Mouse (Mus musculus) neural tube, embryonic 14.5 days (tissue): ENCODE measurements at regions not wholly inside any gene's neighbourhood (a gene's known extent, or its start where the extent isn't known, plus 50 kb on each side); places are given as distances from the start of the nearest gene placed in this dataset.
A peak's percentile ranks its signal among the peaks of the same experiment; 100 is the strongest.

Experiments
- ATAC-seq: fragments of 200-750 bp; cut with Nextera tagmentation; 2 replicates; pipeline ENCODE4 v1.8.0; 2017; ENCODE audit warnings: low read depth, mild to moderate bottlenecking, moderate TSS enrichment, moderate library complexity
- H3K27ac ChIP-seq: fragments of 300-500 bp; sonication (generic); 2 replicates; pipeline ENCODE4 v1.5.1; 2014; ENCODE audit warnings: low read depth, mild to moderate bottlenecking, control low read depth, low read length, moderate library complexity, mixed read lengths
- H3K27me3 ChIP-seq: fragments of 300-500 bp; sonication (generic); 2 replicates; pipeline ENCODE4 v1.6.1; 2014; ENCODE audit warnings: low read length; ENCODE audit not compliant: control insufficient read depth, insufficient read depth
- H3K36me3 ChIP-seq: fragments of 300-500 bp; sonication (generic); 2 replicates; pipeline ENCODE4 v1.6.1; 2014; ENCODE audit warnings: low read length, mixed read lengths; ENCODE audit not compliant: control insufficient read depth, insufficient read depth
- H3K4me1 ChIP-seq: fragments of 300-500 bp; sonication (generic); 2 replicates; pipeline ENCODE4 v1.6.1; 2014; ENCODE audit warnings: low read length; ENCODE audit not compliant: control insufficient read depth, insufficient read depth
- H3K4me2 ChIP-seq: fragments of 300-500 bp; sonication (generic); 2 replicates; pipeline ENCODE4 v1.6.1; 2014; ENCODE audit warnings: mild to moderate bottlenecking, low read depth, low read length, control low read depth
- H3K4me3 ChIP-seq: fragments of 300-500 bp; sonication (generic); 2 replicates; pipeline ENCODE4 v1.5.1; 2014; ENCODE audit warnings: low read depth, low read length, control low read depth, mixed read lengths
- H3K9ac ChIP-seq: fragments of 300-500 bp; sonication (generic); replicated peaks from 2 replicates; pipeline ENCODE4 v1.6.1; 2014; ENCODE audit warnings: low read depth, mild to moderate bottlenecking, control low read depth, low read length, mixed read lengths
- H3K9me3 ChIP-seq: fragments of 300-500 bp; sonication (generic); 2 replicates; pipeline ENCODE4 v1.6.1; 2016; ENCODE audit warnings: low read length; ENCODE audit not compliant: control insufficient read depth
- WGBS: fragments of 180-500 bp; shearing (Covaris S2); extraction: QIAGEN DNeasy Blood & Tissue Kit; methylation state at CpG from one replicate; pipeline ENCODE4 v1.1.7; 2014; 5-methylcytosine and 5-hydroxymethylcytosine counted together

DNA sequence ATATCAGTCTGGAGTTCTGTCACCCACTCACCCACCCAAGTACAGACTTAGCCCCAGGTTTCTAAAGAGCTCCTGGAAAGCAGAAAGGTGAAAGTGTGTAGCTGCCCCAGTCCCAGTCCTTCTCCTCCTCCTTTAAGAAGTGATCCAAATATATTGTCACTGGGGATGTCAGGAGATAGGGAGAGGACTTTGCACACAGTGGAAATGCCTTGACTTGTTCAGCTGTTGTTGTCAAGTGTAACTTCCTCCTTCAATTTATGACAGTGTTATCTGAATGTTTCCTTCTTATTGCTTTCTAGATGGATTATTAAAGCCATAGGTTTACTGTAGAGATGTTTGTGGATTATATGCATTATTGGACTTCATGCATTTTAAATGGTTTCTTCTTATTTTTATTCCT, 119.0 kb upstream of the Nt5e start:
- H3K9me3 ChIP-seq: no peaks in the 10 kb centered on the region
- no peaks in the 10 kb centered on the region for H3K4me1 ChIP-seq
- no peak for ATAC-seq

DNA sequence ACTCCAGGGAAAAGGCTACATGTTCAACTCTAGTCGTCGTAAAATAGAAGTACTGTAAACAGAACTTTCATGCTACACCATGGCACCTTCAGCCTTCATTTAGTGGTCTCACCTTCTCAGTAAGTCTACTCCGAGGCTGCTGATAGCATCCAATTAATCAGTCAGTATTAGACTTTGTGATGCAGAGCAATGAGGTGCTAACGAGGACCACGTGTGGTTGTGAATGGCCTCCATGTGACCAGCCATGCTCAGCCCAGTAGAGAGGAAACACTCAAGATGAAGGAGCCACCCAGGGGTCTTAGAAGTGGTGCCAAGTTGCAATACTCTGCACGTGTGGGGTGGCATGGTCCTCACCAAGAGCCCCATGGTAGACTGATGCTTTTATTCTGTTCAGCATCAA, 112.2 kb upstream of the Nt5e start:
- Histone ChIP-seq H3K27ac (no peak overlapping the region), H3K27me3 (no peaks in the 10 kb centered on the region), H3K4me1 (no peaks in the 10 kb centered on the region), H3K36me3 (no peaks in the 10 kb centered on the region), H3K4me2 (no peak overlapping the region), H3K9ac (no peak overlapping the region), H3K9me3 (no peaks in the 10 kb centered on the region), H3K4me3 (no peak overlapping the region)
- WGBS: 77% methylated on average over 6 of the region's 6 CpGs
- no peak for ATAC-seq

More for the DNA sequence above, 119.0 kb upstream of the Nt5e start:
- no peak overlapping the region for H3K4me2 ChIP-seq
- H3K27me3 ChIP-seq: no peaks in the 10 kb centered on the region
- H3K36me3 ChIP-seq: no peaks in the 10 kb centered on the region
- no peak overlapping the region for H3K4me3 ChIP-seq
- no peak overlapping the region for H3K27ac ChIP-seq
- H3K9ac ChIP-seq: no peak overlapping the region

DNA sequence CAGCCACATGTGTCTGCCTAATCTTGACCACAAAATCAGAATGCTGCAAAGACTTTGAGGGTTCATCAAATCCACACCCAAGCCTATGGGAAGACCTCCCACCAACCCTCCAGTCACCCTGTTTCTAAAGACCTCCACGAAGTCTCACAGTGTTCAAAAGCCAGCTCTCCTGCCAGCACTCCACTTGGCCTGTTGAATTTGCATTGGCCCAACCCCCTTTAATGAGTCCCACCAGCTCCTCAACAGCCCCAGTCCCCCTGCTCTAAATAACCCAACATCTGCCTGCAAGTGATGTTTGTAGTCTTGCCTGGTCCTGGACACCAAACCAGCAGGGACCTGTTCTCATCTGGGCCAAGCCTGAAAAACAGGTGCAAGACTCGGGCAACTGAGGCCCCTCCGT, 106.6 kb upstream of the Nt5e start:
- no peaks in the 10 kb centered on the region for H3K9me3 ChIP-seq
- H3K4me2 ChIP-seq: no peak overlapping the region
- H3K4me1 ChIP-seq: no peaks in the 10 kb centered on the region
- no peaks in the 10 kb centered on the region for H3K27me3 ChIP-seq
- ATAC-seq: no peak
- no peaks in the 10 kb centered on the region for H3K36me3 ChIP-seq
- no peak overlapping the region for H3K4me3 ChIP-seq
- H3K9ac ChIP-seq: no peak overlapping the region
- 63% methylated on average over 3 of the region's 3 CpGs for WGBS
- no peak overlapping the region for H3K27ac ChIP-seq

DNA sequence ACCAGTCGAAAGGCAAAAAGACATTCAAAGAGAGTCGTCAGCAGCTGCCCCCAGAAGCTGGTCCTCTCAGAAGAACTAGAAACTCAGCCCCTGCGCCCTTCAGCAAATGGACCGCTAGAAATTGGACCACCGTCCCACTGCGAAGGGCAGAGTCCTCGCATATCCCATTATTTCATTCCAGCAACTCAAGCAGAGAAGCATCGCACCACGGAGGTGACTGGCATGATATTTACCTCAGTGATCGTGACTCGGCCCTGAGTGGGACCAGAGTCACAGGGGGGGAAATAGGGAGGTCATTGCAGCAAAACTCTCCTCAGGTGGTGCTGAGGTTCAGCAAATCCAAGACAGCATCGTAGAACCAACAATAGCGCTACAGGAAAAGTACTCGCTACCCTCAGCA, 105.7 kb upstream of the Nt5e start:
- Histone ChIP-seq H3K9me3 (no peaks in the 10 kb centered on the region), H3K4me3 (no peak overlapping the region), H3K9ac (no peak overlapping the region), H3K4me2 (no peak overlapping the region), H3K36me3 (no peaks in the 10 kb centered on the region), H3K27ac (no peak overlapping the region), H3K4me1 (no peaks in the 10 kb centered on the region), H3K27me3 (no peaks in the 10 kb centered on the region)
- 81% methylated on average over 14 of the region's 14 CpGs for WGBS
- ATAC-seq: no peak

DNA sequence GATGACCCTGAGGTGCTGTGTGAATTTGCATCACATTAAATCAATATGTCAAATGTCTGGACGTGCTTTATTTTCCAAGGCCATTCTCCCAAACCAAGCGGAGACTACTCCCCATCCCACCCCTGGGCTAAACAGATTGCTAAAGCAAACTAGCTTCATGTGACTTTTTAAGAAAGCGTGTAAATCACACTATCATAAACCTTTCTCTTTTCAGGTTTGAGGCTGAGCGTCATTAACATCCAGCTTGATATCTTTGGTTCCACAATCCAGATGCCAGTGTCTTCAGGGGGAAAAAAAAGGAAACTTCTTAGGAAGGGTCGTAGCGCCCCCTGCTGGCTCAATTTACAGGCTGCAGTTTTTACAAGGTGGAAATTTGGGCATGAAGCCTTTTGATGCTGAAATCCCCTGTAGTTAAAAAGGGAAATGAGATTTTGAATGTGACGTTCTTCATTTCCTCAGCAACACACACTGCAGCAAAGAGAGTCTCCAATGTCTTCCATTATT, 105.1 kb upstream of the Nt5e start:
- Histone ChIP-seq H3K27me3 (no peaks in the 10 kb centered on the region), H3K9me3 (no peaks in the 10 kb centered on the region), H3K27ac (no peak overlapping the region), H3K4me1 (no peaks in the 10 kb centered on the region), H3K36me3 (no peaks in the 10 kb centered on the region), H3K4me2 (no peak overlapping the region), H3K9ac (no peak overlapping the region), H3K4me3 (no peak overlapping the region)
- WGBS: 13% methylated on average over 7 of the region's 7 CpGs
- ATAC-seq: peak; percentile 68

DNA sequence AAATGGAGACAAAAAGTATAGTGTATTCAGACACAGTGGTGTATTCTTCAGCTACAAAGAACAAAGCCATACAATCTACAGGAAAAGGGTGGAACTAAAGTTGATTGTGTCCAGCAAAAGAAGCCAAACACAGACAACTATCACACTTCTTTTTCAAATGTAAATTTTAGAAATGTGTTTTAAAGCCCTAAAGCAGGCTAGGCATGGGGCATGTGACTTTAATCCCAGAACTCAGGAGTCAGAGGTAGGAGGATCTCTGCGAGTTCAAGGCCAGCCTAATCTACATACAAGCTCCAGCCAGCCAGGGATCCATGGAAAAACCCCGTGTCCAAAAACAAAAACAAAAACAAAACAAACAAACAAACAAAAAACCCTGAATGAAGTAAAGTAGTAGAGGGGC, 89.9 kb upstream of the Nt5e start:
- Histone ChIP-seq H3K27ac (no peak overlapping the region), H3K27me3 (no peaks in the 10 kb centered on the region), H3K4me1 (no peaks in the 10 kb centered on the region), H3K9ac (no peak overlapping the region), H3K9me3 (no peaks in the 10 kb centered on the region), H3K36me3 (no peaks in the 10 kb centered on the region), H3K4me3 (no peak overlapping the region), H3K4me2 (no peak overlapping the region)
- no peak for ATAC-seq
- 74% methylated on average over 2 of the region's 2 CpGs for whole genome bisulfite sequencing

GRCm38 (mm10) chr9:88238346-88238745, 88.7 kb upstream of the Nt5e start:
- Histone ChIP-seq H3K36me3 (no peaks in the 10 kb centered on the region), H3K27me3 (no peaks in the 10 kb centered on the region), H3K4me3 (no peak overlapping the region), H3K27ac (no peak overlapping the region), H3K9ac (no peak overlapping the region), H3K4me1 (no peaks in the 10 kb centered on the region), H3K9me3 (no peaks in the 10 kb centered on the region), H3K4me2 (no peak overlapping the region)
- 69% methylated on average over 5 of the region's 5 CpGs for WGBS
- no peak for ATAC-seq

- WGBS: 17% methylated on average over 4 of the region's 4 CpGs
- H3K27ac ChIP-seq: no peak overlapping the region
- H3K4me2 ChIP-seq: peak overlapping the region; percentile 48; the same call in 1 of the 2 replicates
- H3K4me1 ChIP-seq: no peaks in the 10 kb centered on the region
- H3K9me3 ChIP-seq: no peaks in the 10 kb centered on the region
- H3K4me3 ChIP-seq: no peak overlapping the region
- no peaks in the 10 kb centered on the region for H3K27me3 ChIP-seq
- no peak overlapping the region; the same call in 1 of the 2 replicates for H3K9ac ChIP-seq
- H3K36me3 ChIP-seq: no peaks in the 10 kb centered on the region
- ATAC-seq: 0 out of 2 replicates have a peak, but pooled peaks have one; percentile 15
These were observed 86.3 kb upstream of the Nt5e start for GRCm38 (mm10) chr9:88240740-88241139.

GRCm38 (mm10) chr9:88241203-88241995, 85.6 kb upstream of the Nt5e start:
- WGBS: 8% methylated on average over 18 of the region's 18 CpGs
- peak; percentile 95 for ATAC-seq
- Histone ChIP-seq H3K9me3 (no peaks in the 10 kb centered on the region), H3K27me3 (no peaks in the 10 kb centered on the region), H3K4me1 (no peaks in the 10 kb centered on the region), H3K36me3 (no peaks in the 10 kb centered on the region), H3K9ac (no peak overlapping the region; the same call in 1 of the 2 replicates), H3K27ac (no peak overlapping the region), H3K4me3 (peak overlapping the region; percentile 22; the same call in 1 of the 2 replicates), H3K4me2 (peak overlapping the region; percentile 48)
